Mouse (Mus musculus): Measurements from ENCODE around the gene Phf6. TPM values are rescaled to one million over a fixed set of nuclear protein-coding genes. Genes with fewer than 3 reads are reported as not detected.

Phf6 gene
- total and polyA plus RNA-seq, 2 experiments from 2014 or later, result 32.9 to 35.4 TPM

DNA sequence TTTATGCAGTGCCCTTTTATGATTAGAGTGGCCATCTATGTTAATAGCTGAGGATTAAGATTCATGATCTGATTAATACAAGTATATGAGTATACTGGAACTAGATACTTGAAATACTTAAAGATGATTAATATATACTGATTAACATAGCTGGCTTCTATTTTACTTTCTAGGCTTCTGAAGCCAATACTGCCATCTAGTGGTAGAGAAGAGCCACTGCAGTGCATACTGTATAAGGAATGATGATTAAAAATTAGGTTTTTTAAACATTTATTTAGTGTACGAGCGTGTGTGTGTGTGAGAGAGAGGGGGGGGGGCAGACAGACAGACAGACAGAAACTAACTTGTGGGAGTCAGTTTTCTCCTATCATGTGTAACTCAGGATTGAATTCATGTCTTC is 22.4 kb downstream of the Phf6 start:
- ATAC-seq (no peak), DNase-seq (ENCODE audit: low spot score) (peak; percentile 41)
- Histone ChIP-seq H3K27ac (no peak overlapping the region), H3K4me3 (ENCODE audit: low read length) (no peak overlapping the region), H3K9me3 (ENCODE audit: low read length) (no peaks in the 10 kb centered on the region), H3K9ac (replicated peaks; ENCODE audit: low read length) (no peak overlapping the region), H3K27me3 (ENCODE audit: insufficient read depth, low read length) (no peaks in the 10 kb centered on the region), H3K4me2 (ENCODE audit: low read depth, low read length) (no peak overlapping the region), H3K4me1 (ENCODE audit: insufficient read depth, low read length) (no peaks in the 10 kb centered on the region), H3K36me3 (ENCODE audit: insufficient read depth, low read length) (no peaks in the 10 kb centered on the region)
- peak; percentile 72 for TF ChIP-seq CTCF (IDR thresholded peaks at IDR 0.05; ENCODE audit: low read depth)
- WGBS, result 45% methylated on average over 2 of the region's 2 CpGs

DNA sequence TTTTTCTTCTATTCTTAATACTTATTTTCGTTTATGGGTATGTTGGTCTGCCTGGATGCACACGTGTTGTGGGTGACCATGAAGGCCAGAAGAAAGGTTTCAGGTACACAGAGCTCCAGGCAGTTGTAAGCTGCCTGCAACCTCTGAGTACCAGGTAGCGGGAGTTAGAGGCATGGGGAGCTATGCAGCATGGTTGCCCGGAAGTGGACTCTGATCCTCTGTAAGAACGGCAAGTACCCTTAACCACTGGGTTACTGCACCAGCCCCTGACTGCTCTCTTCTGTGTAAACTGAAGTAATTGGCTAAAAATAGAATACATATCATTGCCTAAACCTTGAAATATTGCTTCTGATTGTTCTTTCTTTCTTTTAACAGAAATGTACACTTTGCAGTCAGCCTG is 33.4 kb downstream of the Phf6 start:
- Histone ChIP-seq H3K27me3 (ENCODE audit: insufficient read depth, low read length) (no peaks in the 10 kb centered on the region), H3K4me2 (ENCODE audit: low read depth, low read length) (no peak overlapping the region), H3K4me3 (ENCODE audit: low read length) (no peak overlapping the region), H3K9me3 (ENCODE audit: low read length) (no peaks in the 10 kb centered on the region), H3K4me1 (ENCODE audit: insufficient read depth, low read length) (no peaks in the 10 kb centered on the region), H3K36me3 (ENCODE audit: insufficient read depth, low read length) (no peaks in the 10 kb centered on the region; the same call in 1 of the 2 replicates), H3K9ac (replicated peaks; ENCODE audit: low read length) (no peak overlapping the region), H3K27ac (no peak overlapping the region)
- no peak for TF ChIP-seq CTCF (IDR thresholded peaks at IDR 0.05; ENCODE audit: low read depth)
- ATAC-seq (no peak), DNase-seq (ENCODE audit: low spot score) (no peak)
- WGBS, result 88% methylated on average over 5 of the region's 5 CpGs

DNA sequence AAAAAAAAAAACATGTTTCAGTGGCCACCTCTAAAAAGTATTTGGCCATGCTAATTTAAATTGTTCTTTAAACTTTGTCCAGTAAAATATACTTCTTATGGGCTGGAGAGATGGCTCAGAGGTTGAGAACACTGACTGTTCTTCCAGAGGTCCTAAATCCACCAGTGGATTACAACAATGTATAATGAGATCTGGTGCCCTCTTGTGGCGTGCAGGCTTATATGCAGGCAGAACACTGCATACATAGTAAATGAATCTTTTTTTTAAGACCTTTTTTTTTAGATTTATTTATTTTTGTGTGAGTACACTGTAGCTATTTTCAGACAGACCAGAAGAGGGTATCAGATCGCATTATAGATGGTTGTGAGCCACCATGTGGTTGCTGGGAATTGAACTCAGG is 37.6 kb downstream of the Phf6 start:
- ATAC-seq, result no peak
- TF ChIP-seq CTCF (IDR thresholded peaks at IDR 0.05; ENCODE audit: low read depth), result peak; percentile 53
- DNase-seq (ENCODE audit: low spot score), result peak; percentile 48

DNA sequence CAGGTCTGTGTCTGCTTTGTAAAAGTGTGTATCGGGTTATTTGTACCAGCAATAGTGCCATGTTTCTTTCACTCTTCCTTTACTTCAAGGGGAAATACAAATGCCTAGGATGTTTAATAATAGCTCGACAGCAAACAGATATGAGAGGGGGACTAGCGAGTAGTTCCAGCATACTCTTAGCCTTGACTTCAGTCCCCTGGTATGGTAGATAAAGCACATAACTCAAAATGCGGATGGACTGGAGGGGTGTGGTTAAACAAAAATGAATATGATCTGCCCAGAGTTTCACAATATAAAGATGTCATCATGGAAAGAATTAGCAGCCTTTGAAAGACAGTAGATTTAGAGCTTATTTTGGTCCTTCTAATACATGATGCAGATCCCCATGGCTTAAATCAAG is 44.9 kb downstream of the Phf6 start:
- H3K9ac ChIP-seq (replicated peaks; ENCODE audit: low read length), result no peak overlapping the region
- no peak for DNase-seq (ENCODE audit: low spot score)
- no peak overlapping the region for H3K27ac ChIP-seq
- no peaks in the 10 kb centered on the region; the same call in 1 of the 2 replicates for H3K36me3 ChIP-seq (ENCODE audit: insufficient read depth, low read length)
- no peak overlapping the region for H3K4me2 ChIP-seq (ENCODE audit: low read depth, low read length)
- no peaks in the 10 kb centered on the region for H3K4me1 ChIP-seq (ENCODE audit: insufficient read depth, low read length)
- ATAC-seq, result no peak
- WGBS, result 83% methylated on average over 4 of the region's 4 CpGs
- H3K4me3 ChIP-seq (ENCODE audit: low read length), result no peak overlapping the region
- no peak for TF ChIP-seq CTCF (IDR thresholded peaks at IDR 0.05; ENCODE audit: low read depth)
- H3K27me3 ChIP-seq (ENCODE audit: insufficient read depth, low read length), result no peaks in the 10 kb centered on the region
- H3K9me3 ChIP-seq (ENCODE audit: low read length), result no peaks in the 10 kb centered on the region

More for the DNA sequence above, 37.6 kb downstream of the Phf6 start:
- Histone ChIP-seq H3K9ac (replicated peaks; ENCODE audit: low read length) (no peak overlapping the region), H3K27ac (no peak overlapping the region), H3K4me2 (ENCODE audit: low read depth, low read length) (no peak overlapping the region), H3K9me3 (ENCODE audit: low read length) (no peaks in the 10 kb centered on the region), H3K36me3 (ENCODE audit: insufficient read depth, low read length) (no peaks in the 10 kb centered on the region; the same call in 1 of the 2 replicates), H3K27me3 (ENCODE audit: insufficient read depth, low read length) (no peaks in the 10 kb centered on the region), H3K4me1 (ENCODE audit: insufficient read depth, low read length) (no peaks in the 10 kb centered on the region), H3K4me3 (ENCODE audit: low read length) (no peak overlapping the region)
- 57% methylated on average over 2 of the region's 2 CpGs for WGBS

DNA sequence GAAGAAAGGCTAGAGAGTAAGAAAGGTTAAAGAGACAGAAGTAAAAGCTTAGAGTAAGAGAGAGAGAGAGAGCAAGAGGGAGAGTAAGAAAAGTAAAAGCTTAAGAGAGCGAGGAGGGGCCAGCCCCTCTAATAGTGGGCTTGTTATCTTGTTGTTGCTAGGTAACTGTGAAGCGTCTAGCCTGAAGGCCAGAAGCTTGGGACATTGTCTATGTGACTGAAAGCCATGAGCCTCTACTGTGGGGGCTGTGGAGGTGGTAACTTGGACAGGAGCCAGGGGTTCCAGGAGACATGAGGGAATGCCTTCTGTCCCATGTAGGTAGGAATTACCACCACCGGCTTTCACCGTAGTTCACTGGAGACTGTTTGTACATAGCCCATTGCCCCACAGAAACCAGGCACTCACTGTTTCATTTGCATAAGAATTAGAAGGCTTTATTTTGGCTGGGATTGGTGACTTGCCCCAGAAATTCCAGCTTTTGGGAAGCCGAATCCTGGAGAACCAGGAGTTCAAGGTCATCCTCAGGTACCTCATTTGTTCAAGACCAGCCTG is 49.6 kb downstream of the Phf6 start:
- ATAC-seq (no peak), DNase-seq (ENCODE audit: low spot score) (peak; percentile 1)
- H3K36me3 ChIP-seq (ENCODE audit: insufficient read depth, low read length), result no peaks in the 10 kb centered on the region
- no peaks in the 10 kb centered on the region for H3K27me3 ChIP-seq (ENCODE audit: insufficient read depth, low read length)
- no peak overlapping the region for H3K27ac ChIP-seq
- TF ChIP-seq CTCF (IDR thresholded peaks at IDR 0.05; ENCODE audit: low read depth), result no peak
- 47% methylated on average over 5 of the region's 5 CpGs for WGBS
- no peak overlapping the region for H3K9ac ChIP-seq (replicated peaks; ENCODE audit: low read length)
- no peaks in the 10 kb centered on the region for H3K9me3 ChIP-seq (ENCODE audit: low read length)
- no peak overlapping the region for H3K4me2 ChIP-seq (ENCODE audit: low read depth, low read length)
- H3K4me1 ChIP-seq (ENCODE audit: insufficient read depth, low read length), result no peaks in the 10 kb centered on the region
- H3K4me3 ChIP-seq (ENCODE audit: low read length), result no peak overlapping the region

DNA sequence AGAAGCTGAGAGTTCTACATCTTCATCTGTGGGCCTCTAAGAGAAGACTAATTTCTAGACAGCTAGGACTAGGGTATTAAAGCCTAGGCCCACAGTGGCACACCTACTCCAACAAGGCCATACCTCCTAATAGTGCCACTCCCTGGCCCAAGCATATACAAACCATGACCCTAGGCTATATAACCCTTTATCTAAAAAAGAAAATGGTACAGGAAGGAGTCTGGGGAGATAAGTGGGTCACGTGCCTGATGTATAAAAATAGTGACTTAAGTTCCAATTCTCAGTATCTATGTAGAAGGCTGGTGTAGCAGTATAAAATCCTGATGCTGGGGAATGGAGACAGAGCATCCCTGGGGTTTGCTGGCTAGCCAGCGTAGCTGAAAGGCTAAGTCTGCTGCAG is 53.1 kb downstream of the Phf6 start:
- Histone ChIP-seq H3K4me1 (ENCODE audit: insufficient read depth, low read length) (no peaks in the 10 kb centered on the region), H3K9ac (replicated peaks; ENCODE audit: low read length) (no peak overlapping the region), H3K4me2 (ENCODE audit: low read depth, low read length) (no peak overlapping the region), H3K27ac (no peak overlapping the region), H3K4me3 (ENCODE audit: low read length) (no peak overlapping the region), H3K36me3 (ENCODE audit: insufficient read depth, low read length) (no peaks in the 10 kb centered on the region), H3K9me3 (ENCODE audit: low read length) (no peaks in the 10 kb centered on the region), H3K27me3 (ENCODE audit: insufficient read depth, low read length) (no peaks in the 10 kb centered on the region)
- DNase-seq (ENCODE audit: low spot score), result no peak
- no peak for TF ChIP-seq CTCF (IDR thresholded peaks at IDR 0.05; ENCODE audit: low read depth)
- ATAC-seq, result no peak
- 95% methylated on average over 2 of the region's 2 CpGs for WGBS

DNA sequence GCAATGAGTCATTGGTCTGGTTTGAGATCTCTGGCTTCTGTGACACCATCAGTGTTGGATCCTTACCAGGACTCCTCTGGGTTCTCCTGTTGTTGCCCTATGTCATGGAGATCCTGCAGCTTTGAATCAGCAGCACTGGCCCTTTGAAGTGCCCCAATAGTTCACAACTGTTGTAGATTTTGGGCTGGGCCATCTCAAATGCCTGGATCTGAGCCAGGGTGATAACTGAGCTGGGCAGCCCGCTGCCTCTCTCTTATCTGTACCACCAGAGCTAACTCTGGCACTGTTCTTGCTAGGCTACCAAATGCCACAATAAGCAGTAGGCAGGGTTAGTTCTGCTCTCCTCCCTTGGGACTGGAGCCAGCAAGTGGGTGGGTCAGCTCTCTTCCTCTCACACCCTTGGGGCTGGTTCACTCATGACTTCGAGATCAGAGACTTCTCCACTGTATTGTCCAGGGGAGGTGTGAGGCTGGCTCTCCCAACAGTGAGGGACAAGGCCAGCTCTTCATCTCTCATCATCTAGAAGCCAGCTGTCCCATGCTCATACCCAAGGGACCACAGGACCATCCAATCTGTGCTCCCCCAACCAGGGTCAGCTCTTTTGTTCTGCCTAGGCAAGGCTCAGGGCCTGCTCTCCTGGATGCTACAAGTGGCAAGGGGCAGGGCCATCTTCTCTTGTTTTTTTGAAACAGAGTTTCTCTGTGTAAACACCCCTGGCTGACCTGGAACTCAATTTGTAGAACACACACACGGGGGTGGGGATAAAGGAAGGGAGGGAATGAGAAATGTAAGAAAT is 59.3 kb downstream of the Phf6 start:
- no peaks in the 10 kb centered on the region for H3K9me3 ChIP-seq (ENCODE audit: low read length)
- no peak overlapping the region for H3K4me2 ChIP-seq (ENCODE audit: low read depth, low read length)
- H3K4me1 ChIP-seq (ENCODE audit: insufficient read depth, low read length), result no peaks in the 10 kb centered on the region
- ATAC-seq, result no peak
- TF ChIP-seq CTCF (IDR thresholded peaks at IDR 0.05; ENCODE audit: low read depth), result no peak
- WGBS, result 49% methylated on average over 3 of the region's 3 CpGs
- H3K27me3 ChIP-seq (ENCODE audit: insufficient read depth, low read length), result no peaks in the 10 kb centered on the region
- H3K27ac ChIP-seq, result no peak overlapping the region
- DNase-seq (ENCODE audit: low spot score), result no peak
- no peak overlapping the region for H3K4me3 ChIP-seq (ENCODE audit: low read length)
- H3K9ac ChIP-seq (replicated peaks; ENCODE audit: low read length), result no peak overlapping the region
- H3K36me3 ChIP-seq (ENCODE audit: insufficient read depth, low read length), result no peaks in the 10 kb centered on the region
